Mouse (Mus musculus) forebrain, embryonic 16.5 days (tissue): ENCODE results near the gene Ano4. TPM values are rescaled to one million over a fixed set of nuclear protein-coding genes. Genes with fewer than 3 reads are reported as not detected.

Source experiments
- ATAC-seq: fragments of 200-750 bp; cut with Nextera tagmentation; 2 replicates; pipeline ENCODE4 v1.8.0; 2017; ENCODE audit warnings: mild to moderate bottlenecking, moderate library complexity
- H3K27ac ChIP-seq: fragments of 300-500 bp; sonication (generic); 2 replicates; pipeline ENCODE4 v1.5.1; 2014; ENCODE audit warnings: low read length, control low read depth
- H3K27me3 ChIP-seq: fragments of 300-500 bp; sonication (generic); replicated peaks from 2 replicates; pipeline ENCODE4 v1.6.1; 2014; ENCODE audit warnings: low read length; ENCODE audit not compliant: control insufficient read depth, insufficient read depth
- H3K36me3 ChIP-seq: fragments of 300-500 bp; sonication (generic); 2 replicates; pipeline ENCODE4 v1.6.1; 2014; ENCODE audit not compliant: control insufficient read depth, insufficient read depth
- H3K4me1 ChIP-seq: fragments of 300-500 bp; sonication (generic); replicated peaks from 2 replicates; pipeline ENCODE4 v1.6.1; 2014; ENCODE audit warnings: low read length; ENCODE audit not compliant: control insufficient read depth, insufficient read depth
- H3K4me2 ChIP-seq: fragments of 300-500 bp; sonication (generic); 2 replicates; pipeline ENCODE4 v1.6.1; 2014; ENCODE audit warnings: mild to moderate bottlenecking, low read length, control low read depth
- H3K4me3 ChIP-seq: fragments of 300-500 bp; sonication (generic); replicated peaks from 2 replicates; pipeline ENCODE4 v1.5.1; 2014; ENCODE audit warnings: mild to moderate bottlenecking, low read length, control low read depth
- H3K9ac ChIP-seq: fragments of 300-500 bp; sonication (generic); replicated peaks from 2 replicates; pipeline ENCODE4 v1.6.1; 2014; ENCODE audit warnings: low read depth, low read length, control low read depth
- H3K9me3 ChIP-seq: fragments of 300-500 bp; sonication (generic); 2 replicates; pipeline ENCODE4 v1.6.1; 2016; ENCODE audit warnings: low read length; ENCODE audit not compliant: control insufficient read depth
- WGBS: fragments of 180-500 bp; shearing (Covaris S2); extraction: QIAGEN DNeasy Blood & Tissue Kit; methylation state at CpG from one replicate; pipeline ENCODE4 v1.1.7; 2014; 5-methylcytosine and 5-hydroxymethylcytosine counted together
- polyA plus RNA-seq: library from polyadenylated mRNA; unstranded; fragments of >200 nt; fragmentation: Nextera tagmentation; extraction: Ambion mirVana; gene quantifications from 2 replicates; pipeline ENCODE4 v1.2.1, GENCODE M21; 2015

The Ano4 gene
- polyA plus RNA-seq, 1 experiment from 2014 or later: 7.3 TPM

DNA sequence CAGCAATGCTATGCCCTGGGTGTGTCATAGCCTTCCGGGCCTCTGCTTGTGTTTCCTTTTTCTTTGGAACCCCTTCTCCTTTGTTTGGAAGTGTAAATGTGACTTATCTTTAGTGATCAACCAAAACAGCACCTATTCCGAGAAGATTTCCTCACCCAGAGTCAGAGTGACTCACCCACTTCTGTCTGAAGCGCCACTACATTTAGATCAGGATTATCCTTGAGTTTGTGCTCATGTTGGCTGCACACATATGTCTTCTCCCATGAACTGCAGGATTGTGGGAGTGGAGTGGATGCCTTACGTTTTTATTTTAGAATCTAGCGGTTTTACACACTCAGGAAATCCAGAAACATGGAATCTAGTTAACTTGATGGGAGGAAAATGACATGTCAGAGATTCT, 383.8 kb downstream of the Ano4 start:
- H3K4me3 ChIP-seq: no peak overlapping the region
- ATAC-seq: no peak
- 88% methylated on average over 5 of the region's 5 CpGs for WGBS

DNA sequence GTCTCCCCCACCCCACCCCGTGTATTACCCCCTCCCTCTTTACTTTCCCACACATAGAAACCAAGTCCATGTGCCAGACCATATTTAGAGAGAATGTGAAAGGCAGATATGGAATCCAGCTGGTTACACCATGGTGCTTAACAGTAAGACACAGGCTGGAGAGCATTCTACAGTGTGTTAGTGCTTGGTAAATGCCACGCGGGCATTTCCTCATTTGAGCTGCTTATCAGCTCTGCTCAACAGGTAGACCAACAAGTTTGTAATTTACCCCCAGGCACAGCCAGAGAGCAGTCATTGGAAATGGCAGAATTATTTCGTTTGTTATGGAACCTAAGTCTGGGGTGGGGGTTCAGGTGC, 394.3 kb downstream of the Ano4 start:
- Histone ChIP-seq H3K9ac (no peak overlapping the region), H3K4me3 (no peak overlapping the region), H3K4me1 (no peaks in the 10 kb centered on the region), H3K36me3 (no peaks in the 10 kb centered on the region), H3K27ac (no peak overlapping the region), H3K4me2 (no peak overlapping the region), H3K27me3 (no peaks in the 10 kb centered on the region), H3K9me3 (no peaks in the 10 kb centered on the region)
- 83% methylated on average over 4 of the region's 4 CpGs for WGBS
- ATAC-seq: no peak

More for the DNA sequence above, 383.8 kb downstream of the Ano4 start:
- H3K27ac ChIP-seq: no peak overlapping the region
- H3K27me3 ChIP-seq: no peaks in the 10 kb centered on the region
- H3K36me3 ChIP-seq: no peaks in the 10 kb centered on the region
- H3K9ac ChIP-seq: no peak overlapping the region
- H3K9me3 ChIP-seq: no peaks in the 10 kb centered on the region
- H3K4me1 ChIP-seq: no peaks in the 10 kb centered on the region
- H3K4me2 ChIP-seq: no peak overlapping the region

DNA sequence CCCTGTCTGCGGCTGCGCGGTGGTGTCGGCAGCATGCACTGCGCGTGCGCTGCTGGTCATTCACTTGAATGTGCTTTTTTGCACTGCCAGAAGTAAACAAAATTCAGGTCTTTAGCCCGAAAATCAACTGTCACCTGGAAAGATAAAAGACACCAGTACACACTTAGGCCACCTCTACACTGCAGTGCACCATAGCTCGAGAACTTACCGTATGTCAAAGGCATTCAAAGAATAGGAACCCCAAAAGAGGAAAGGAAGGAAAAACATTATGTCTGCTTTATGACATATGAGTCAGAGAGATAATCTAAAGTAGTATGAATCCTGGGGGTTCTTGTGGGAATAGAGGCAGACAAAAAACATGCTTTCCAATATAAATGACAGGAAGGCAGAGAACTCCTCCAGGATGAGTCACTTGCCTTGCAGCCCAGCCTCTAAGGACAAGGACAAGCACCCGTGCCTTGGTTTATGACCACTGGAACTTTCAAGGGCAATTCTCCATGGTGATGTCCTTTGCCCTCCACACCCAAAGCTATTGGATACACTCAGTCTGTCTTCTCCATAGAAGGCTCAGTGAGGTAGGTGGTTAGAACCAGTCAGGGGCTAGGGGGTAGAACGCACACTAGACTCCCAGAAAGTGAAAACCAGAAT, 394.8 kb downstream of the Ano4 start:
- 95% methylated on average over 12 of the region's 12 CpGs for WGBS
- H3K4me2 ChIP-seq: no peak overlapping the region
- no peak overlapping the region for H3K4me3 ChIP-seq
- no peak for ATAC-seq
- H3K36me3 ChIP-seq: no peaks in the 10 kb centered on the region
- no peak overlapping the region for H3K9ac ChIP-seq
- H3K27ac ChIP-seq: no peak overlapping the region
- H3K9me3 ChIP-seq: no peaks in the 10 kb centered on the region
- no peaks in the 10 kb centered on the region for H3K27me3 ChIP-seq
- H3K4me1 ChIP-seq: no peaks in the 10 kb centered on the region

Other genes starting within 250 kb of the Ano4 start
- gene Gas2l3, start 99.2 kb upstream of the Ano4 start, polyA plus RNA-seq: 10.2 and 12.0 TPM in 2 replicates
- gene Nr1h4, start 188.8 kb upstream of the Ano4 start, polyA plus RNA-seq: 0.12 and 0.27 TPM in 2 replicates